Comparison of ENCODE assay signal across 9 mouse cellular contexts in the genomic region with DNA sequence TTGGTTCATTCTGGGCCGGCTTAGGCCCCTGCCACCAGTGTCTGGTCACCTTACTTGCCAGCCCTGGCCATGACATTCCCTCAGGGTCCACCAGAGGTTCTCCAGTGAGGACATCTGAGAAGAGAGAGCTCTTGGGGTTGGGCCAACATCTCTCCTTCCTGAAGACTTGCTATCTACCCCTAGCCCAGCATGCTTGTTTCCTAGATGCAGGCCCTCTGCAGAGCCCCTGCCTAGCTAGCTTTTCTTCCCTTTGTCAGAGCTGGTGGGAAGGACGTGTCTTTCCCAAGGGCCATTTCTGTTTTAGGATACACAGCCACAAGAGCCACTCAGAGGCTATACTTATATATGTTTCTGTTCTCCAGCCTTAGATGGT. TPM values are rescaled to one million over a fixed set of nuclear protein-coding genes. Genes with fewer than 3 reads are reported as not detected.
DNase-seq lines count a peak whose midpoint lies in the region; ATAC-seq and TF ChIP-seq lines count a peak whose summit lies in the region.
"Had no signal": no experiment of that assay in that cellular context is flagged by ENCODE, and none has a peak within 500 bp of the region (broad histone marks: within the 10 kb centered on the region; RNA-seq: fewer than 3 reads in every experiment).

No protein-coding gene starts in this region.

- no peak overlapping the region for H3K4me2 ChIP-seq in forebrain, postnatal 0 days (ENCODE audit: low read depth)
- H3K4me2 ChIP-seq in hindbrain, postnatal 0 days (ENCODE audit: low read depth, low read length) = no peak overlapping the region
- H3K4me2 ChIP-seq: heart, embryonic 12.5 days; liver, embryonic 11.5 days had no signal

- 55% methylated on average over 2 of the region's 2 CpGs for WGBS in forebrain, embryonic 10.5 days
- 56% methylated on average over 2 of the region's 2 CpGs for WGBS in forebrain, postnatal 0 days
- 60% methylated on average over 2 of the region's 2 CpGs for WGBS in embryonic facial prominence, embryonic 10.5 days
- 57% methylated on average over 2 of the region's 2 CpGs for WGBS in hindbrain, postnatal 0 days

- no peak overlapping the region for H3K4me3 ChIP-seq in forebrain, embryonic 10.5 days
- H3K4me3 ChIP-seq in forebrain, postnatal 0 days (ENCODE audit: low read depth, low read length) = no peak overlapping the region
- H3K4me3 ChIP-seq in layer of hippocampus, adult 2 months = no peak overlapping the region
- H3K4me3 ChIP-seq in embryonic facial prominence, embryonic 10.5 days = no peak overlapping the region
- H3K4me3 ChIP-seq in hindbrain, postnatal 0 days (ENCODE audit: low read length) = no peak overlapping the region
- H3K4me3 ChIP-seq: heart, embryonic 12.5 days had no signal

- H3K4me1 ChIP-seq in forebrain, embryonic 10.5 days = peaks cover 47% of the 10 kb centered on the region
- H3K4me1 ChIP-seq in forebrain, postnatal 0 days (ENCODE audit: insufficient read depth) = peaks cover 12% of the 10 kb centered on the region; the same call in 1 of the 2 replicates
- peaks cover 28% of the 10 kb centered on the region for H3K4me1 ChIP-seq in embryonic facial prominence, embryonic 10.5 days
- peaks cover 20% of the 10 kb centered on the region for H3K4me1 ChIP-seq in hindbrain, postnatal 0 days (ENCODE audit: insufficient read depth, low read length)

- ATAC-seq in forebrain, postnatal 0 days = no peak
- no peak for ATAC-seq in hindbrain, postnatal 0 days

- H3K9me3 ChIP-seq in forebrain, embryonic 10.5 days = no peaks in the 10 kb centered on the region
- no peaks in the 10 kb centered on the region for H3K9me3 ChIP-seq in forebrain, postnatal 0 days (ENCODE audit: low read length)
- H3K9me3 ChIP-seq in embryonic facial prominence, embryonic 10.5 days = no peaks in the 10 kb centered on the region
- H3K9me3 ChIP-seq in hindbrain, postnatal 0 days (ENCODE audit: low read length) = no peaks in the 10 kb centered on the region
- H3K9me3 ChIP-seq: heart, embryonic 12.5 days had no signal

- no peak for TF ChIP-seq CTCF in forebrain, postnatal 0 days (IDR thresholded peaks at IDR 0.05; ENCODE audit: low read depth)
- TF ChIP-seq CTCF in layer of hippocampus, adult 2 months (conservative IDR thresholded peaks at IDR 0.05) = no peak
- no peak for TF ChIP-seq CTCF in hindbrain, postnatal 0 days (IDR thresholded peaks at IDR 0.05; ENCODE audit: low read depth)

- H3K27me3 ChIP-seq in forebrain, embryonic 10.5 days (ENCODE audit: poor library complexity, severe bottlenecking) = peaks cover 31% of the 10 kb centered on the region
- no peaks in the 10 kb centered on the region for H3K27me3 ChIP-seq in forebrain, postnatal 0 days (ENCODE audit: insufficient read depth, low read length)
- H3K27me3 ChIP-seq in embryonic facial prominence, embryonic 10.5 days (replicated peaks; ENCODE audit: low read depth, poor library complexity, severe bottlenecking) = peaks cover 35% of the 10 kb centered on the region
- no peaks in the 10 kb centered on the region for H3K27me3 ChIP-seq in hindbrain, postnatal 0 days (ENCODE audit: insufficient read depth, low read length)

- intact Hi-C loops in gastrocnemius, postnatal 36 days (cut with DNase I) = no loop called here

- H3K27ac ChIP-seq in forebrain, embryonic 10.5 days = peak overlapping the region; percentile 68
- H3K27ac ChIP-seq in forebrain, postnatal 0 days (ENCODE audit: low read depth, low read length) = no peak overlapping the region
- peak overlapping the region; percentile 32; the same call in 1 of the 2 replicates for H3K27ac ChIP-seq in layer of hippocampus, adult 2 months
- H3K27ac ChIP-seq in embryonic facial prominence, embryonic 10.5 days (replicated peaks) = peak overlapping the region; percentile 12; the same call in 1 of the 2 replicates
- H3K27ac ChIP-seq in hindbrain, postnatal 0 days = peak overlapping the region; percentile 51; the same call in 1 of the 2 replicates

- H3K36me3 ChIP-seq in forebrain, embryonic 10.5 days (replicated peaks) = peaks cover 27% of the 10 kb centered on the region
- peaks cover 28% of the 10 kb centered on the region for H3K36me3 ChIP-seq in forebrain, postnatal 0 days (ENCODE audit: insufficient read depth)
- peaks cover 26% of the 10 kb centered on the region for H3K36me3 ChIP-seq in embryonic facial prominence, embryonic 10.5 days (replicated peaks)
- peaks cover 13% of the 10 kb centered on the region for H3K36me3 ChIP-seq in hindbrain, postnatal 0 days (ENCODE audit: insufficient read depth, low read length)

- DNase-seq in forebrain, embryonic 10.5 days (ENCODE audit: extremely low spot score, low spot score) = no peak
- DNase-seq in forebrain, postnatal 0 days = no peak
- no peak for DNase-seq in layer of hippocampus, adult 2 months (ENCODE audit: low spot score in 2 of 2)
- DNase-seq in layer of hippocampus, adult 9-10 months (ENCODE audit: low spot score) = no peak
- DNase-seq in embryonic facial prominence, embryonic 10.5 days (ENCODE audit: low spot score) = no peak
- DNase-seq in hindbrain, postnatal 0 days (ENCODE audit: low spot score) = no peak
- DNase-seq in gastrocnemius, postnatal 36 days = no peak

- H3K9ac ChIP-seq in forebrain, postnatal 0 days = no peak overlapping the region
- no peak overlapping the region for H3K9ac ChIP-seq in hindbrain, postnatal 0 days (replicated peaks; ENCODE audit: low read length)
- H3K9ac ChIP-seq: heart, embryonic 12.5 days had no signal

RNA-seq across cellular contexts. Expression of gene Rap1gap, which starts 3.5 kb away (rescaled TPM):
- polyA plus RNA-seq in forebrain, embryonic 10.5 days (2016; fragmentation: Nextera tagmentation; extraction: Ambion mirVana) = 3.8 and 4.0 TPM in 2 replicates
- 113 and 128 TPM in 2 replicates for total RNA-seq in forebrain, postnatal 0 days (2014; rRNA removed)
- polyA plus RNA-seq in forebrain, postnatal 0 days (2015; fragmentation: Nextera tagmentation; extraction: Ambion mirVana) = 63.9 and 74.3 TPM in 2 replicates
- total RNA-seq in layer of hippocampus, adult 2 months (2021) = 100 to 1,000 TPM; 281 to 291 TPM
- polyA plus RNA-seq in embryonic facial prominence, embryonic 10.5 days (2016; fragmentation: Nextera tagmentation; extraction: Ambion mirVana) = 3.8 and 6.9 TPM in 2 replicates
- total RNA-seq in hindbrain, postnatal 0 days (2014; rRNA removed) = 277 and 282 TPM in 2 replicates
- 105 and 110 TPM in 2 replicates for polyA plus RNA-seq in hindbrain, postnatal 0 days (2015; fragmentation: Nextera tagmentation; extraction: Ambion mirVana)
- 10 to 100 TPM in 1 of 2 experiments, 1 to 10 TPM in 1; 5.4 to 10.7 TPM for total RNA-seq in gastrocnemius, postnatal 36 days (2021)
